Mouse (Mus musculus) neural tube, embryonic 14.5 days (tissue): ENCODE measurements around the gene Pbp2. TPM values are rescaled to one million over a fixed set of nuclear protein-coding genes. Genes with fewer than 3 reads are reported as not detected.

Source experiments
- ATAC-seq: fragments of 200-750 bp; cut with Nextera tagmentation; 2 replicates; pipeline ENCODE4 v1.8.0; 2017; ENCODE audit warnings: low read depth, mild to moderate bottlenecking, moderate TSS enrichment, moderate library complexity
- H3K27ac ChIP-seq: fragments of 300-500 bp; sonication (generic); 2 replicates; pipeline ENCODE4 v1.5.1; 2014; ENCODE audit warnings: low read depth, mild to moderate bottlenecking, control low read depth, low read length, moderate library complexity, mixed read lengths
- H3K27me3 ChIP-seq: fragments of 300-500 bp; sonication (generic); 2 replicates; pipeline ENCODE4 v1.6.1; 2014; ENCODE audit warnings: low read length; ENCODE audit not compliant: control insufficient read depth, insufficient read depth
- H3K36me3 ChIP-seq: fragments of 300-500 bp; sonication (generic); 2 replicates; pipeline ENCODE4 v1.6.1; 2014; ENCODE audit warnings: low read length, mixed read lengths; ENCODE audit not compliant: control insufficient read depth, insufficient read depth
- H3K4me1 ChIP-seq: fragments of 300-500 bp; sonication (generic); 2 replicates; pipeline ENCODE4 v1.6.1; 2014; ENCODE audit warnings: low read length; ENCODE audit not compliant: control insufficient read depth, insufficient read depth
- H3K4me2 ChIP-seq: fragments of 300-500 bp; sonication (generic); 2 replicates; pipeline ENCODE4 v1.6.1; 2014; ENCODE audit warnings: mild to moderate bottlenecking, low read depth, low read length, control low read depth
- H3K4me3 ChIP-seq: fragments of 300-500 bp; sonication (generic); 2 replicates; pipeline ENCODE4 v1.5.1; 2014; ENCODE audit warnings: low read depth, low read length, control low read depth, mixed read lengths
- H3K9ac ChIP-seq: fragments of 300-500 bp; sonication (generic); replicated peaks from 2 replicates; pipeline ENCODE4 v1.6.1; 2014; ENCODE audit warnings: low read depth, mild to moderate bottlenecking, control low read depth, low read length, mixed read lengths
- H3K9me3 ChIP-seq: fragments of 300-500 bp; sonication (generic); 2 replicates; pipeline ENCODE4 v1.6.1; 2016; ENCODE audit warnings: low read length; ENCODE audit not compliant: control insufficient read depth
- WGBS: fragments of 180-500 bp; shearing (Covaris S2); extraction: QIAGEN DNeasy Blood & Tissue Kit; methylation state at CpG from one replicate; pipeline ENCODE4 v1.1.7; 2014; 5-methylcytosine and 5-hydroxymethylcytosine counted together
- polyA plus RNA-seq: library from polyadenylated mRNA; unstranded; fragments of >200 nt; fragmentation: Nextera tagmentation; extraction: Ambion mirVana; gene quantifications from 2 replicates; pipeline ENCODE4 v1.2.1, GENCODE M21; 2014

Gene Pbp2
- polyA plus RNA-seq, 1 experiment from 2014 or later, result 0.58 TPM

DNA sequence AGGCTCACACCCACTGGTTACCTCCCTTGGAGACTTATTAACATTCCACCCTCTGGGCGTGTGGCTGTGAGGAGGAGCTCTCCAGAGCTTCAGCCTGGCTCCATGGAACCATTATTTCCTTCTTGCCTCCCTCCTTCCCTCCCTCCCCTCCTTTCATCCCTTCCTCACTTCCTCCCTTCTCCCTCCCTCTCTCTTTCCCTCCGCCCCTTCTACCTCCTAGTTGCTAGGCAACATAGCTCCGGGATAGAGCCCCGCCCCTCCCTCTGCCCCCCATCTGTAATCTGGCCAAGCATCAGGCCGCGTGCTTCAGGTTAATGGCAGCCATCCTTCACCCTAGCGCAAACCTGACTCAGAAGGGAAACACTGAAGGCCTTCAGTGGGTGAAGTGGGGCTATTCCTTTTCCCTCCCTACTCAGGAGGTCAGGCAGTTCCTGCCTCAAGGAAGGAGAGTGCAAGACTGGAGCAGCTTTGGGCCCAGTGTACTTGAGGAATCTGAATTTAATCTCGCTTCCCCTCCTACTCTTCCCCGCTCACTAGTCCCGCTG lies 22.6 kb upstream of the Pbp2 start:
- H3K4me2 ChIP-seq, result peak overlapping the region; percentile 21; the same call in 1 of the 2 replicates
- ATAC-seq, result peak; percentile 60
- whole genome bisulfite sequencing, result 14% methylated on average over 10 of the region's 10 CpGs
- H3K36me3 ChIP-seq, result no peaks in the 10 kb centered on the region
- peaks cover 9% of the 10 kb centered on the region; the same call in 1 of the 2 replicates for H3K4me1 ChIP-seq
- H3K4me3 ChIP-seq, result no peak overlapping the region
- H3K9me3 ChIP-seq, result no peaks in the 10 kb centered on the region
- H3K9ac ChIP-seq, result no peak overlapping the region
- H3K27me3 ChIP-seq, result no peaks in the 10 kb centered on the region
- 0 out of 2 replicates have a peak overlapping the region, but pooled peaks have one; percentile 55 for H3K27ac ChIP-seq

DNA sequence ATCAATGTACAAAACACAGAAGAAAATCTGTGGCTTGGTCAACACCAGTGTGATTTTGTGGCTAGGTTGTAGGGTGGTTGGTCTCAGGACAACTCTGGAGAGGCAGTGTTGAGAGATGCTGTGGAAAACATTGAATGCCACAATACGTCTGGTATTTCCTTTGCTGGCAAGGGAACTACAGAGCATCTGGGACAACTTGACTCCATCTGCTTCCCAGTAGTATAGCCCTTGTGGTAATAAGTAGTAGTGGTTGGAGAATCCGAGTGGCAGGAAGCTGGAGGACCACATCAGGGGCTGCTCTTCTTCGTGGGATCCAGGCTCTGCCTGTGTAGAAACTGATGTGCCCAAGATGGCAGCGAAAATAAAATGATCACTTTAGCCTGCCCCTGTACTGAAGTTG lies 21.7 kb upstream of the Pbp2 start:
- Histone ChIP-seq H3K4me3 (no peak overlapping the region), H3K27me3 (no peaks in the 10 kb centered on the region), H3K4me1 (peaks cover 9% of the 10 kb centered on the region; the same call in 1 of the 2 replicates), H3K27ac (no peak overlapping the region), H3K9me3 (no peaks in the 10 kb centered on the region), H3K36me3 (no peaks in the 10 kb centered on the region), H3K4me2 (no peak overlapping the region), H3K9ac (no peak overlapping the region)
- WGBS, result 88% methylated on average over 4 of the region's 4 CpGs
- ATAC-seq, result no peak

DNA sequence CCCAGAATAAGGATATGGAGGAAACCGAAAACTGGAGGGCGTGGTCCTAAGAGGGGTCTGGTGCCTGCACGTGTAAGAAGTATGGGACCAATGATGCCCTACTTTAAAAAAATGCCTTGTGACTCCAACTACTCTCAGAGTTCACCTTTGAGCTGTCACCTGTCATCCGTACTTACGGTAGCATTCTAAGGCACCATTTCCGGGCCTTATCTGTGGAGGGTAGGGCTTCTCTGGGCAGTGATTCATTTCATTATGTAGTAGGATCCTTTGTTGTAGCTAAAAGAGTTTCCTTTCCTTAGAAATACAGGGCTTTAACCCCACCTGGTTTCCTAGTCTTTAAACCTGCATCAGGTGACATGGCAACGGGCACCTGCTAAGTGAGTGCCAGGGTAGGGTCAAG lies 16.6 kb upstream of the Pbp2 start:
- H3K36me3 ChIP-seq, result no peaks in the 10 kb centered on the region
- ATAC-seq, result no peak
- WGBS, result 93% methylated on average over 7 of the region's 7 CpGs
- H3K27ac ChIP-seq, result no peak overlapping the region
- H3K9ac ChIP-seq, result no peak overlapping the region
- no peaks in the 10 kb centered on the region for H3K9me3 ChIP-seq
- H3K4me1 ChIP-seq, result no peaks in the 10 kb centered on the region
- no peak overlapping the region for H3K4me3 ChIP-seq
- no peaks in the 10 kb centered on the region for H3K27me3 ChIP-seq
- H3K4me2 ChIP-seq, result no peak overlapping the region

DNA sequence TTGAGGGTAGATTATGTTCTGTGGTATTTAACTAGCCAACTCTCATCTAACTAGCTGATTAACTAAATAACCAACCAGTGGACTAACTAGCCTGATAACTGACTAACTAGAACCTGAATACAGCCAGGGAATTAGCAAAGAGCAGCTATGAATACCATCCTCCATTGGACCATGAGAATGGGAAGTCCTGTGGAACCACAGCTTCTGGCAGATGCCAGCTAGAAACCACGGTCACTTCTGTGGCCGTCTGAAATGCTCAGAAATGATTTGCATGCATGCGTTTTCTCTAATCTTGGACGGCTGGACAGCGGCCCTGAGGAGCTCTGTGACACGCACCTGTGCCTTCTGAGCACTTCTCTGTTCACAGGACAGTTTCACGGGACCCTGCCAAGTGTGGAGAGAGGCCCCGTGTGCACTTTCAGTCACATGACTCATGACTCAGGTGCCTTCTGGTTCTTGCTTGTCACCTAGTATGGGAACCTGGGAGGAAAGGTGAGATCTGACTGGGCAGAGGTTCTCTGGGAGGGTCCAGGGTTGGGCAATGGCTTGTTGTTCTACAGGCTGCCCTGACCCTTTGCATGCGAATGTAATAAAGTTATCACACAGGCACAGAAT lies 14.6 kb upstream of the Pbp2 start:
- Histone ChIP-seq H3K4me1 (no peaks in the 10 kb centered on the region), H3K27me3 (no peaks in the 10 kb centered on the region), H3K9ac (no peak overlapping the region), H3K27ac (no peak overlapping the region), H3K9me3 (no peaks in the 10 kb centered on the region), H3K4me2 (no peak overlapping the region), H3K4me3 (no peak overlapping the region), H3K36me3 (no peaks in the 10 kb centered on the region)
- WGBS, result 84% methylated on average over 9 of the region's 9 CpGs
- no peak for ATAC-seq

DNA sequence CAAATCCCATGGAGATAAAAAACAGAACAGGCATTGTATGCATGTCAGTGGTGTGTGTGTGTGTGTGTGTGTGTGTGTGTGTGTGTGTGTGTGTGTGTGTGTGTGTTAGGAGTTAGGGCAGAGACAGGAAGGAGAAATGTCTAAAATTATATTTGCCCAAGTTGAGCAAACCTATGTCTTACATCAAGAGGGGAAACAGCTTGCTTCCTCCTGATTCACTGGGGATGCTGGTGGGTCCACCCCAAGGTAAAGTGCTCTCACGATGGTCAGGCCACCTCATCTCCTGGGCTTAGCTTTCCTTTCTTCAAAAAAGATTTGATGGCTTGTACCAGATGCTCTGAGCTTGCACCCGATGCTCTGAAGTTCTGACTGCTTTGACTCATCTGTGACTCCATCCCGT lies 13.9 kb upstream of the Pbp2 start:
- no peaks in the 10 kb centered on the region for H3K27me3 ChIP-seq
- no peaks in the 10 kb centered on the region for H3K9me3 ChIP-seq
- WGBS, result 77% methylated on average over 3 of the region's 3 CpGs
- H3K4me3 ChIP-seq, result no peak overlapping the region
- no peak overlapping the region for H3K9ac ChIP-seq
- no peak overlapping the region for H3K27ac ChIP-seq
- ATAC-seq, result no peak
- no peaks in the 10 kb centered on the region for H3K4me1 ChIP-seq
- no peaks in the 10 kb centered on the region for H3K36me3 ChIP-seq
- H3K4me2 ChIP-seq, result no peak overlapping the region

DNA sequence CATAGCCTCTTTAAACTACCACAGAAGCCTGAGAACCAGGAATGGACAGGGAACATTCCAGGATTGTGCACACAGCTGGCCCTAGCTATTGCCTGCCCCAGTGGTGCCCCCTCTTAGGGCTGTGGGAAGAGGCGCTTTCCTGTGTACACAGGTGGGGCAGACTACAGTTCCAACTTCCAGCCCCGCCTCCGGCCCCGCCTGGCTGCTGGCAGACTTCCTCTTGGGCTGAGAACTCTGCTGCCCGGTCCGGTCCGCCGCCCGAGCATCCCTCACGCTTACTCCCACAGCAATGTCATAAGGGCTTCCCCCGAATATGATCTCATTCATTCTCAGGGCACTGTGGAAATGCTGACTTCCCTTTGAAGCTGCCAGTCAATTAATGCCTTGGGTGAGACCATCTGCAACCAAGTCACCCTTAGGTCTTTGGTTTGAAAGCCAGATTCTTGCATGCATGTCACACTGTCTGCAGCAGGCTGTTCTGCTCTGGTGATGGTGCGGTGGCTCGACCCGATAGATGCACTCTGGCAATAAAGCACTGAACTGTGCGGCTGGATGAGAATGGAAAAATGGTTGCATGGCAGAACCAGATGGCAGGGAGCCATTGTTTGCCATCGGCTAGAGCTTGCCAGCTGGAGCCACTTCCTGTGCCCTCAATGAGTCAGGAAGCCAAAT lies 13.2 kb upstream of the Pbp2 start:
- Histone ChIP-seq H3K36me3 (no peaks in the 10 kb centered on the region), H3K4me2 (no peak overlapping the region), H3K9me3 (no peaks in the 10 kb centered on the region), H3K27ac (no peak overlapping the region), H3K27me3 (no peaks in the 10 kb centered on the region), H3K4me3 (no peak overlapping the region), H3K9ac (no peak overlapping the region), H3K4me1 (no peaks in the 10 kb centered on the region)
- ATAC-seq, result peak; percentile 41; the same call in 1 of the 2 replicates
- WGBS, result 52% methylated on average over 16 of the region's 16 CpGs

DNA sequence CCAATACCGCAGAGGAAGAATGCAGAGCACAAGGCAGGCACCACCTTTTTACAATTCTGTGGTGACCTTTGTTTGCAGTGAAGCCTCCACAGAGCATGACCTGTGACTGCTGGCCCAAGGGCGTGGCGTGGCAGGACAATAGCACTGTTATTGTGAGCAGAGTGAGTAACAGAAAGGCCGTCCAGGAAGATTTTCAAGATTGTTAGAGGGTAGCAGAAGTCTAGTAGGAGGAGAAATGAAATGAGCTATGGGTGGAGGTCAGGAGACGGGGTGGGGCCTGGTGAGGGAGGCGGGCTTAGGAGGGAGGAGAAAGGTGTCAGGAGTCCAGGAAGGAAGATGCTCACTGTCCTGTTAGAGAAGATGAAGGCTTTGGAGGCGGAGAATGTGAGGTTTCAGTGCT lies 12.5 kb upstream of the Pbp2 start:
- Histone ChIP-seq H3K27ac (no peak overlapping the region), H3K9me3 (no peaks in the 10 kb centered on the region), H3K4me3 (no peak overlapping the region), H3K9ac (no peak overlapping the region), H3K4me1 (no peaks in the 10 kb centered on the region), H3K36me3 (no peaks in the 10 kb centered on the region), H3K4me2 (no peak overlapping the region), H3K27me3 (no peaks in the 10 kb centered on the region)
- no peak for ATAC-seq
- WGBS, result 68% methylated on average over 7 of the region's 7 CpGs

DNA sequence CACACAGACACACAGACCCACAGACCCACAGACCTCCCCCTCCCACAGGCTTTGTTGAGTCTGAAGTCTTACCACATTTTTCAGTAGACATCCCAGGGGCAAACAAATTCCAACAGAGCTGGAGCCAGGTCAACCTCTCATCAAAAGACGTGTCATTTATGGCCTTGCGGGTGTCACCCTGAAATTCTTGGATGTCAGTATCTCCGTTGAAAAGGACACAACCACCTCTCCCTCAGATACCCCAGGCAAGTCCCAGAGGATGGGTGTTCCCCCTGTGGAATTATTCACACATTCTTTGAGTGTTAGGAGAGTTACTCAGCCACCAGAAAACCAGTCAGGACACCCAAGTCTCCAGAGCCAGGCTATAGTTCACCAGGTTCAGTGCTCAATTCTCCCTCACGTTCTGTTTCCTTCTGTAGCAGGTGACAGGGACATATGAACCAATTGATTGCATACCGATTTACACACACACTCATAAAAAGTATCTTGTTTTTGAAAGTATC lies 9.3 kb upstream of the Pbp2 start:
- ATAC-seq, result no peak
- H3K27ac ChIP-seq, result no peak overlapping the region
- WGBS, result 80% methylated on average over 5 of the region's 5 CpGs
- no peaks in the 10 kb centered on the region for H3K4me1 ChIP-seq
- H3K36me3 ChIP-seq, result no peaks in the 10 kb centered on the region
- H3K4me3 ChIP-seq, result no peak overlapping the region
- no peak overlapping the region for H3K9ac ChIP-seq
- H3K27me3 ChIP-seq, result no peaks in the 10 kb centered on the region
- no peak overlapping the region for H3K4me2 ChIP-seq
- H3K9me3 ChIP-seq, result no peaks in the 10 kb centered on the region

DNA sequence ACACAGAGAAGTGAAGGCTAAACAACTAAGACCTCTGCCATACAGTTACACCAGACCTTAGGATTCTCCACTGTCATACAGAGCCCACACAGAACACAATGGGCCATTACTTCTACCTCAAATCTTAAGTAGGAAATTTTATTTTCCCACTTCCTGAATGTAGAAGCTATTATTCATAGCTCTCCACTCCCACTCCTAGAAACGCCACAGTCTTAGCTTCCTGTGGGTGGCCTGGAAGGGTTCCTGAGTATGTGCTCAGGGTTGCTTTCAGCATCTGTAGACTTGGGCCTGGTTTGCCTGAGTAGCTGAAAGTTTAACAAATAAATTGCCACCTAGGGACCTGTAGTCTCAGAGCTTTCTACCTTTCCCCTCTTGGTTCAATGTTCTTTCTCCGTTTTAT lies 5.9 kb upstream of the Pbp2 start:
- no peak overlapping the region for H3K4me3 ChIP-seq
- no peaks in the 10 kb centered on the region for H3K36me3 ChIP-seq
- no peaks in the 10 kb centered on the region for H3K27me3 ChIP-seq
- no peak for ATAC-seq
- 83% methylated on average over 2 of the region's 2 CpGs for WGBS
- H3K9ac ChIP-seq, result no peak overlapping the region
- H3K4me2 ChIP-seq, result no peak overlapping the region
- no peak overlapping the region for H3K27ac ChIP-seq
- no peaks in the 10 kb centered on the region for H3K9me3 ChIP-seq
- H3K4me1 ChIP-seq, result no peaks in the 10 kb centered on the region
